Mouse (Mus musculus) heart, postnatal 10 days (tissue): ENCODE measurements at regions not wholly inside any gene's neighbourhood (a gene's known extent, or its start where the extent isn't known, plus 50 kb on each side); places are given as distances from the start of the nearest gene placed in this dataset.

Experiments used
- DNase-seq, 2 experiments: peaks; one replicate each; pipeline ENCODE4 v3.0.0; 2021
- intact Hi-C: fragments of 180-260 bp; cut with DNase I; formaldehyde crosslinking; loops from one replicate; pipeline ENCODE4 v1.15.1; 2025

DNA sequence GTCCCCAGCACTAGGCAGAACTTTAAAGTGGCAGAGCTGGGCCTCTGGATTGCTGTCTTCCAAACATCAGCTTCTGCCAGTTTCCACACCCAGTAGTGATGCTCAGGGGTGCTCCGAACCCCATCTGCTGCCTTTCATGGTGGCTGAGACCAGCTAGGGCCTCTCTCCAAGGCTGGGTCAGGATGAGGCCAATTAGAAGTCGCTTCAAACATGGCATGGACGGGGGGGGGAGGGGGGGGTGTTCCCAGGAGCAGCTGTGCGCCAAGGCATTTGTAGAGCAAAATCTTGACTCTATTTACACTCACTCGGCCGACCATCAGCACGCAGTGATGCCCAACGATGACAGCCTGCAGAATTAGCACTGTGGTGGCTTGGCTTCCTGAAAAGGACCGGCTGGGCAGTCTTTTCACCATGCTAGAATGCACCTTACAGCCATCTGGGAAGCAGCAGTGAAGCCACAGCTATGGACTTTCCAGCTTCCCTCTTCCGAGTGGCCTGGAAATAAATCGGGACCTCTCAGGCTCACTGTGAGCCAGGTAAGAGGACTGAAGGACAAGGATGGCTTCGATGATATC lies 73.7 kb upstream of the Msx1 start:
- no peak for DNase-seq
- intact Hi-C loops, result no loop called here

DNA sequence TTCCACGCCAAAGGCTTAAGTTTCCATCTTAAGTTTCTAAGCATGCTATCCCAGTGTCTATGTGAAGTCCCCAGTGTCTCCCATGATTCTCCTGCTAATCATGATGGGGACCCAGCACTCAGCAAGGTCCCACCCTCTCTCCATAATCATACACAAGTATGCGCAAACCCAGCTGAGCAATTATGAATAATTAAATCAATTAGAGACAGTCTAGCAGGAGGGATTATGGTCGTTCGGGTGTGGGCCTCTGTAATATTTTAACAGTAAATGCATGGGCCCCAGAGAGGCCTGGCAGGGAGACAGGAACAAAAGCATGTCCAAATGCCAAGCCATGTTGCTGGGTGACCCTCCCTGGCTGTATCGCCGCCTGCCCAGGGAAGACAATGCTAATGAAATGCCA lies 73.1 kb upstream of the Msx1 start:
- intact Hi-C loops, result no loop called here
- no peak for DNase-seq

DNA sequence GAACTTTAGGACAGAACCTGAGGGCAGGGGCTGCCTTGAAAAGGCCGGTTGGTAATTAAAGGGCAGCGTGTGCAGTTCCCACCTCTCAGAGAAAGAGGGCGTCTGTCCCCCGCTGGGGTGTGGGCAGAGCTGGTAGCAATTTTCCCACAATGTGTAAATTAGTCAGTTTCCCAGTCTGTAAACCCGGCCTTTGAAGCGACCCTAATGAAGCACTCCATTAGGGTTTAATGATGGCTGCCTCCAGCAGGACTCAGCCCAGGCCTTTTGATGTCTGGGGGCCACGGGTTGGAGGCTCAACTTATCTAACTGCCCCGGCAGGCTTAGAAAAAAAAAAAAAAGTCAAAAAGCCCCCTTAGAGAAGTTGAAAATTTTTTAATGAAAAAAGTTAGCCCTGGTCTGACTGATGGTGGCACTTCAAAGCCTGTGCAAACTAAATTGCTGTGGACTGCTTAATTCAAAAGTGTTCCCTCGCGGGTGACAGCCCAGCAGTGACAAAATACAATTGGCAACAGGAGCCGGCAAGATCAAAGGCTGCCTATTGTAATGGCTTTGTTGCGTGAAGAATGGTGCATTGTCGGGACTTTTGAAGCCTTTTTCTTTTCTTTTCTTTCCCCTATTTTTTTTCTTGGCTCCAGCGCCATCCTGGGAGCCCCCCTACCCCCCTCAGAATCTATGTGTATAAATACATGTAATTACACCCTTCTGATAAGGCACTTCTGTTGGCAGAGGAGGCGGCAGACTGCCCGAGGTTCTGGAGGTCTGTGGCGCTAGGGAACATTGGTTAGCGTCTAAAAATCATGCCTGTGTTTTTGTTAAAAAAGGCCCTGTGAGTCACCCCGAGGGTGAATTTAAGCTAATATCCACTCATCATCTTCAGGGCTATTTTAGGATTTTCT lies 71.3 kb upstream of the Msx1 start:
- DNase-seq, result no peak
- intact Hi-C loops, result no loop called here

- intact Hi-C loops, result no loop called here
- peak; percentile 35 to 47 for DNase-seq
These were observed 69.5 kb upstream of the Msx1 start for GRCm38 (mm10) chr5:37893639-37894550.

DNA sequence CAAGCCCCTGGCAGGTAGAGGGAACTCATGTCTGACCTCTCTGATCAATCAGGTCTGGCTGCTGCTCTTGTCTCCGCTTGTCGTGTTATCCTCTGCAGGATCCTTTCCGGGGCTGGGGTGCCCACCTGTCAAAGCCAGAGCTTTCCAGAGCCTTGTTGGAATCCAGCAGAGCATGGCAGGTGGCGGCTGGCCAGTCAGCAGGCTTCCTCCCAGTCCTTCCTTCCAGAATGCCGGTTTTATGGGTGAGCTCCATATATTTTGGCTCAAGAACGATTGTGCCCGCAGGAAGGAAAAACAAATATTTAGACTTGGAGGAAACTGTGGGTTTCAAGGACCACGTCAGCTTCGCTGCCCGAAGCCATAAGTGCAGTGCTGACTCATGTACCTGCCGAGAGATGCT lies 66.3 kb upstream of the Msx1 start:
- intact Hi-C loops, result no loop called here
- no peak for DNase-seq

DNA sequence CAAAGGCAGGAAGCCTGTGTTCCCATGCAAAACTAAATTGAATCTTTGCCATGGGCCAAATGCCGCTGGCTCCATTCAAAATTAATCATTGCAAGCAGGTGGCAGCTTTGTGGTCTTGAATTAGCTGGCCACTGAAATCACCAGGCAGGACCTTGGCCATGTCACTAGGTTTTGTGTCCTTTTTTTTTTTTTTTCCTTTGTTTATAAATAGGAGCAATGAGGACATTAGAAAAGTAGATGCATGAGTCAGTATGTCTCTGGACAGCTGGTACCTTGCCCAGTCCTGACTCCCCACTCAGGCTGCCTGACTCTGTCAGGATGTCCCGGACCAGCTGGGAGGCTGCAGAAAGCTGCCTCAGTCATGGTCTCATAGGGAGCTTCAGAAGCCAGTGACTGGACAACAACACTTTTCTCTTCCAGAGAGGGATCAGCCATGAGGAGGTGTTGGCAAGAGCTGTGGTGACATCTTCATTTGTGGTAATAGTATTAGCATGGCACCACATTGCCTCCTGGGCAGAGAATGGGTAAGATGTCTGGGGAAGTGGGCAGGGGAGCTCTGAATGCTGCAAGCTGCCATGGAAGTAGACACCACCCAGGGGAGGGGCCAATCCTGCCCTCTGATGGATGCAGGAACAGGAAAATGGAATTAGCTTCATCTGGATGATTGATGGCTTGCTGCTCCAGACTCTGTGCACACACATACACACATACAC lies 55.4 kb upstream of the Msx1 start:
- DNase-seq, result peak; percentile 50 to 52
- intact Hi-C loops, result no loop called here

DNA sequence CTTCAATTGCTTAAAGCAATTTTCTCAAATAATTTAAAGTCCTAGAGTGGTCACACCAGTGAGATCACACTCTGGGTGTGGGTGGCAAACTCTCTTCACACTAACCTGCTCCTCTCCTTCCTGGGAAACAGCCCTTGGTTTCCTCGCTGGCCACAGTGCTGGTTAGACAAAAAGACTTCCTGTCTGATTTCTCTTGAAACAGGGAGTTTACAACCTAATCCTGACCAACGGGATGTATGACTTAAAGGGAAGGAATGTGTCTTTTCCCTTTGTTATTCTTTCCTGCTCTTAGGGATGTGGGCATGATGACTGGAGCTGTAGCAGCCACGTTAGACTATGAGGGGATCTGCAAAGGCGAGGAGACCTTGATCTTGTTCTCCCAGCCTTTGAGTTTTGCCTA lies 51.9 kb upstream of the Msx1 start:
- intact Hi-C loops, result no loop called here
- DNase-seq, result no peak

- intact Hi-C loops, result no loop called here
- no peak for DNase-seq
These were observed 51.1 kb upstream of the Msx1 start for GRCm38 (mm10) chr5:37875452-37875851.

- intact Hi-C loops, result no loop called here
- DNase-seq, result peak; percentile 35 to 59
These were observed 50.5 kb upstream of the Msx1 start for GRCm38 (mm10) chr5:37874784-37875281.
